Mouse (Mus musculus): ENCODE data around the gene Hint2.

The Hint2 gene

DNA sequence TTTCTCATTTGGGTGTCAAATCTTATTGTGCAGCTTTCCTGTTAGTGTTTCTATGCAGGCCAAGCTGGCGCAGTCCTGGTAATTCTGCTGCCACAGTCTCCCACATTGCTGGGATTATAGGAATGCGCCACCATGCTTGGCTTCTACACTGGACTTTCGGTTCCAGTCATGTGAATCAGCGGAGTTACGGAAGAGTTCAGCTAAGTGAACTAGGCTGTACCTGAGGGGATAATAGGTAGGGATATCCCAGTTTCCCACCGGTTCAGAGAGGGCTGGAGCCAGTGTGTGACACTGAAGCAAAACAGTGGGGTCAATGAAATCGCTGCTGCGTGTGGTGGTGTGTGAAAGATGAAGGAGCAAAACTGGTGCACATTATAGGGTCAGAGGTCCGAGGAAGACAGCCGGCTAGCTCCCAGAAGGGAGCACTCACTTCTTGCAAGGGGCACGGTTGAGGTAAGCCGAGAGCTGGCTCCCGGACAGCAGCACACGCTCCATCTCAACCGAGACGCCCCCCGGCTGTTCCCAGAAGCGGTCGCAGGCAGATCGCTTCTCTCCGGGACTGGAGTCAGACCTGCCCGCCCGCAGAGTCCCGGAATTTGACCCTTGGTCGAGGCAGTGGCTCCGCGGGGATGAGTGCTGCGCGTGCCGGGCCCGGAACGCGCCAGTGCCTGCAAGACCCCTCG is 469 bp downstream of the Hint2 start:
- DNase-seq (ENCODE audit: low spot score), result no peak

DNA sequence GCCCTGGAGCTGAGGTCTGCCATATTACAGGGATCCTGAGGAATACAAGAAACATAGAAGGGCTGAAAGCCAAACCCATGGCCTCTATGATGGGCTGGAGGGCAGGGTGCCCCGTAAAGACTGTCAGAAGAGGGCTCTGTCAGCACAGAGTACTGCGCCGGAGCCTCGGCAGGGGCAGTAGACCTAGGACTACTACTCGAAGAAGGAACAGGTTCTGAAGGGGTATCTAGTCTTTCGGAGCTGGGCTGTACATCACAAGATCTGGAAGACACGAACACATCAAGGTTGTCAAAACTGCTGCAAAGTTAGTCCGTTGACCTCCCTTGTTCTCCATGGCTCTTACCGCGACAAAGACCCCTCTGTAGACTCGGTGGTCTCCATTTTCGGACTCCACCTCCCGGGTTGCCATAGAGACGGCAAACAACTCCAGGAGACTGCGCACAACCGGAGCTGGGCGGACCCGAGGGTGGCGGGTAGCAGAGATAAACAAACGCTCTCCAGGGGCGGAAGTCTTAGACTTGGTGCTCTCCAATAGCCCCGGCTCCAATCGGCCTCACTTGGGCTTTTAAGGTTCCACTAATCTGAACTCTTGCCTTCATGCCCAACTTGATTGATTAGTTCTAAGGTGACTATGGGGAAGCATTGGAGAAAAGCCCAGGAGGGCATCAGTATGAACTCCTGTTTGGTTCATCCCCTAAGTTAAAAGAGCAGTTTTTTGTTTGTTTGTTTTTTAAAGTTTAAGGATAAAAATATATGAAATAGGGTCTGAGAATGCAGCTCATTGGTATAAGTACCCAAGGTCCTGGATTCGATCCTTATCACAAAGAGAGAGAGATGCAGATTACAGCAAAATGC is 2.9 kb downstream of the Hint2 start, which contains the start of gene Spag8:
Gene Spag8 (minus strand): TSS at position 434 of the 855 bp plus-strand sequence.
- DNase-seq (ENCODE audit: low spot score), result no peak

DNA sequence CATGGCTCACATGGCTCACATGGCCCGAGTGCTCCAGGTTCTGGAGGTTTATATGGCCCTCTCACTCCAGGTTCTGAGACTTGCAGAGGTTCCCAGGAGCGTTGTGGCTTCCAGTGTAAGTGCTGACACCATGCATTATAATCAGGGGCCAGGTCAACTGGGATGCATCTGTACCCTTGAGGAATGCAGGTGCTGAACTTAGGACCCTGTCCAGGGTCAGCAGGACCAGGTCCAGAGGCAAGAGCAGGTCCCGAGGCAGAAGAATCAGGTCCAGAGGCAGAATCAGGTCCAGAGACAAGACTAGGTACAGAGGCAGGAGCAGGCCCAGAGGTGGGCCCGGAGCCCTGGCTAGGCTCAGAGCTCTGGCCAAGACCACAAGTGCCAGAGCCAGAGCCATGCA is 3.5 kb downstream of the Hint2 start:
- no peak for DNase-seq (ENCODE audit: low spot score)

DNA sequence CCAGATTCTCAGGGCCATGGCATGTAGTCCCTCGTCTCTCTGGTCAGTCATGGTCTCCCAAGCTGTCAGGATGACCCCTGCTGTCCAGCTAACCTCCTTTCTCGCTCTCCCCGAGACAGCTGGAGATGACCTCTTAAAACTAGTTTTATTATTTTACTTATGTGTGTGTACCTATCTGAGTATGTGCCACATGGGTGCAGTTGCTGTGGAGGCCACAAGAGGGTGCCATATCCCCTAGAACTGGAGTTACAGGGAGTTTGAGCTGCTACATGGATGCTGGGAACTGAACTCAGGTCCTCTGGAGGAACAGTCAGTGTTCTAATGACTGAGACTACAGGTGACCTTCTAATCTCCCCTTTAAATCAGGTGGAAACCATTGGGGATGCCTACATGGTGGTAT is 6.5 kb downstream of the Hint2 start:
- DNase-seq (ENCODE audit: low spot score), result no peak

DNA sequence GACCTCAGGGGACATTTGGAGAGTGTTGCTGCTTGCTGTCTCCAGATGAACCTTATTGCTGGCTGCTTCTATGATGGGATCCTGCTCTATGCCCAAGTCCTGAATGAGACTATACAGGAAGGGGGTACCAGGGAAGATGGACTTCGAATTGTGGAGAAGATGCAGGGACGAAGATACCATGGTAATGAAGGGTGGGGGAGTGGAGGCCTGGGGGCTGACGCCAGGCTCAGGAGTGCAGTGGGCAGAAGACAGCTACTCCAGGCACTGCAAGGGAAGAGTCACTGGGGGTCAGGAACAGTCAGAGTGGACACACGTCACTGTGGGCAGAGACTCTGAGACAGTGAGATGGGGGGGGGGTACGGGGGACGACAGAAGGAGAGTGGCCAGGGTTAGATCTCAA is 15.8 kb downstream of the Hint2 start:
- DNase-seq (ENCODE audit: low spot score), result peak; percentile 30

DNA sequence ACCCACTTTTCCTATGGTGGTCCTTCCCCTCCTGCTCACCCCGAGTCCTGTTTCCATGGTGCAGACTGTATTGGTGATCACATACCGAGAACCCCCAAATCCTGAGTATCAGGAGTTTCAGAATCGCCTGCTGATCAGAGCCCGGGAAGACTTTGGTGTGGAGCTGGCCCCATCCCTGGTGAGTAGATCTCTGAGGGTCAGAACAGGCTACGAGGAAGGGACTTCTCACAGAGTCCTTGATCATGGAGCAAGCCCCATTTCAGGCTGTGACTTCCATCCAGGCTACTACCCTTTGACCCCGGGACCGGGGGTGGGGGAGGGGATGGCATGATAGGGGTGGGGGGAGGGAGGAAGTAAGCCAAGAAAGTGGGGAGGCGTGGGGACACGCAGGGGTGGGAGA is 16.2 kb downstream of the Hint2 start:
- peak; percentile 39 for DNase-seq (ENCODE audit: low spot score)

DNA sequence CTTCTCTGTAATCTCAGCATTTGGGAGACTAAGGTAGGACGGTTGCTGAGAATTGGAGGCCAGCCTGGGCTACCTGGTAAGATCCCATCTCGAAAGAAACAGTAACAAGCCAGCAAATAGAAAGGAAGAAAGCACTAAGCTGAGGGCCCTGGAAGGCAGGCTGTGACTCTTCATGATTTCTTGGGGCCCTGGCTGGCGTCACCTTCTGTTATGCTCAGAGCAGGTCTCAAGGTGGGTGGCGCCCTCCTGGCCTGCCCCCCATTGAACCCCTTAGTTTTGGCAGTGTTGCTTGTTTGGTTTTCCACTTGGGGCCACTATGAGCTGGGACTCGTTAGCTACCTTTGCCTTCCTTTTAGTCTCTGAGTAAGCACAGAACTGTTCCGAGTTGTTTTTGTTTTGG is 19.5 kb downstream of the Hint2 start:
- peak; percentile 33 for DNase-seq (ENCODE audit: low spot score)

DNA sequence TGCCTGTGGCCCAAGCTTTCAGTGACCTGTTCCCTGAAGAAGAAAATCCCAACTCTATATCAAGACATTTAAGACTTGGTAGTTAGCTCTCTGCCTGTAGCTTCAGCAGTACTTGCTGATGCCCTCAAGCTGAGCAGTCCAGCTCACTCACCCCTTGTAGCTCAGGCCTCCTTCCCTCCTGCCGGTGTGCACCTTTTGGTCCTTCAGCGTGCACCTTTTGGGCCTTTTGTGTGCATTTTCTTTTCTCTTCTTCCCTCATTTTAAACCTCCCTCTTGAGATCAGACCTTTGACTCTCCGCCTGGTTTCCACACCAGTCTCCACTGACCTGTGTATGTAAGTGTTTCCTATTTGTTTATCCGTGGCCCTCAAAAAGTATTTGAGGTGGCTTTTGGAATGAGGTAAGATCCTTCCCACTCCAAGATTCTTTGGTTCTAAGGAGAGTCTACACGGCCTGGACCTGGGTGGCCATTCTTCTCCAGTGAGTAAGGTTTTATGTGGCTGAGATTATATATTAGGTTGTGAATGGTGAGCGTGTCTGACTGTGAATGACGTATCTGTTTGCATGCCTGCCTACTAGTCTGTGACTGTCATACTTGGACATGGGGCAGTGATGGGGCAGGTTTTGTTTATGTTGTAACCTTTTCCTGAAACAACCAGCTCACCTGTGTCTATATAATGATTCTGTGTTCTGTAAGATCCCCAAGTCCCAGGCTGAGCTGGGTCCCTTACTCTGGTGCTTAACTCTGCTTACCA is 21.5 kb downstream of the Hint2 start:
- DNase-seq (ENCODE audit: low spot score), result peak; percentile 30

DNA sequence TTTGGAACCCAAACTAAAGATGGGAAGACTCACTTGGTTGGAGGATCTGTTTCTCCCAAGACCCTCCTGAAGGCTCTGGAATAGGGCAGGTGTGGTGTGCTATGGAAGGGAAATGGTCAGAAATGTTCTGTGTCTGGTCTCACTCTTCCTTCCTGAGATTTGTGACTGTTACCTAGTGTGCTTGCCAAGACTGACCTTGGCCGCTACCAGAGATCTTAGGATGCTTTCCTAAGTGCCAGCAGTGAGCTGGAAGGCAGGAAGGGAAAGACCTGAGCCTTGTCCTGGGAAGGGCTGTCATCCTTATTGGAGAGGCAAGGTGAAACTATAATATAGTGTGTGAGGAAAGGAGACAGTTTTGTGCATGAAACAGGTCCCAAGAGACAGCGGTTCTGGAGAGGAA is 22.5 kb downstream of the Hint2 start:
- peak; percentile 31 for DNase-seq (ENCODE audit: low spot score)

DNA sequence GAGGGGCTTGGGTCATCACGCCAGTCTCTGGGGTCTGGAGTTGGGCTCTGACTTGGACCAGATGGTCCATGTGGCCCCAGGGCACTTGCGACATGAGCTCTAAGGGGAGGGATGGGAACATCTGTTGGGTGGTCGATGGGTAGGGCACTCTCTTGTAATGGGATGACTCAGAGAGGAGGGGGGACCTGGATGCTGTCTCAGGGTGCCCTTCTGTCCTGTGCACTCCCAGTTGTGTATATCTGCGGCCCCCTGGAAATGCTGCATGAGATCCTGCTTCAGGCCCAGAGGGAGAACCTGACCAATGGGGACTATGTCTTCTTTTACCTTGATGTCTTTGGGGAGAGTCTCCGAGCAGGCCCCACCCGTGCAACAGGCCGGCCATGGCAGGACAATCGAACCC is 23.0 kb downstream of the Hint2 start:
- peak; percentile 43 for DNase-seq (ENCODE audit: low spot score)

DNA sequence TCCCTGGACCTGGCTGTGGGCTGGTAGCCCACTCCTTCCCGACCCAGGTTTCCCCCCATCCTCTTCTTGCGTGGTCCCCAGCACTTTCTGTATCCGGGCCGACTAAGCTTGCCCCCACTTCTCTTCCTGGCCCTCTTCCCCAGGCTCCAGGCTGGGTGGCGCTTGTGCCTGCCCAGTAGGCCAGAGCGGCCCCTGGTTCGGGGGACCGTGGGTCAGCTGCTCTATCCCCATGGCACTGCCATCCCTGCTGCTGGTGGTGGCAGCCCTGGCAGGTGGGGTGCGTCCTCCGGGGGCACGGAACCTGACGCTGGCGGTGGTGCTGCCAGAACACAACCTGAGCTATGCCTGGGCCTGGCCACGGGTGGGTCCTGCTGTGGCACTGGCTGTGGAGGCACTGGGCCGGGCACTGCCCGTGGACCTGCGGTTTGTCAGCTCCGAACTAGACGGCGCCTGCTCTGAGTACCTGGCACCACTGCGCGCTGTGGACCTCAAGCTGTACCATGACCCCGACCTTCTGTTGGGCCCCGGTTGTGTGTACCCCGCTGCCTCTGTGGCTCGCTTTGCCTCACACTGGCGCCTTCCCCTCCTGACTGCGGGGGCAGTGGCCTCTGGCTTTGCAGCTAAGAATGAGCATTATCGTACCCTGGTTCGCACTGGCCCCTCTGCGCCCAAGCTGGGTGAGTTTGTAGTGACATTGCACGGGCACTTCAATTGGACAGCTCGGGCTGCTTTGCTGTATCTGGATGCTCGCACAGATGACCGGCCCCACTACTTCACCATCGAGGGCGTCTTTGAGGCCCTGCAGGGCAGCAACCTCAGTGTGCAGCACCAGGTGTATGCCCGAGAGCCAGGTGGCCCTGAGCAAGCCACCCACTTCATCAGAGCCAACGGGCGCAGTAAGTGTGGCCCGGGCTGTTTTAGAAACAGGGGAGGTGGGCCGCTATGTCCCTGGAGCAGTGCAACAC is 24.0 kb downstream of the Hint2 start:
- DNase-seq (ENCODE audit: low spot score), result peak; percentile 50

DNA sequence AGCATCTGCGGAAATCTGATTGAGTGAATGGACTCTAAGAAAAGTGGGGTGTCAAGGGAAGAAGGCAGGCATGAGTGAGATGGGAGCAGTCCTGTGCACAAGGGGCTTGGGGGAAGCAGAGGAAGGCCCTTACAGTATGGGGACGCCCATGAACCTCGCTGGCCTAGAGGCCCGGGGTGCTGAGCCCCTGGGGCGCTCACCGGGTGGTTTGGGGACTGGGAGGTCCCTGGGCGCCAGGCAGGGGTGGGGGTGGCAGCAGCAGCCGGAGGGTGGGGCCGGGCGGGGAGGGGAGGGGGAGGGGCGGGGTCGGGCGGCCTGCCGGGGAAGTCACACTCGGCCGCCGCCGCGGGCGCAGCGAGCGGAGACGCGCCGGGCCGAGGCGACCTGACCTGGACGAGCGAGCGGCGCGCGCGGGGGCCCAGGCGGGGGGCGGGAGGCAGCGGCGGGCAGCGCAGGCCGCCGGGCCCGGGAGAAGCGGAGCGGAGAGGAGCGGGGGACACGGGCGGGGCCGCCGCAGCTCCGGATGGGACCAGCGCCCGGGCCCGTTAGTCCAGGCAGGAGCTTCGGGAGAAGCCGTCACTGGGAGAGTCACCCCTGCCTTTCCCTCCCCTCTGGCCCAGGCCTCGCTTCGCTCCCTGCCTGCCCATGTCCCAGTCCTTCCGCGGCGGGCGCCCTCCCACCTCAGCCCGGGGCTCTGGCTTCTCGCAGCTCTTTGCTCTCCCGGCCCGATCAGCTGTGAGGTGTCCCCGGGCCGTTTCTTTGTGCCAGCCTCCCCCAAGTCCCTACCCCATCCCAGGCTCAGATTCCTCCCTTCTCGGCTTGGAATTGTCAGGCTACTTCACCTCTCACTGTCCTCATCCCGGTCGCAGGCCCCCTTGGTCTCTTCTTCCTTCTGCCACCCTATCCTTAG is 25.0 kb downstream of the Hint2 start, which contains the start of gene Npr2:
Gene Npr2 (plus strand): TSS at position 890 of the 910 bp plus-strand sequence.
- DNase-seq (ENCODE audit: low spot score), result peak; percentile 71

DNA sequence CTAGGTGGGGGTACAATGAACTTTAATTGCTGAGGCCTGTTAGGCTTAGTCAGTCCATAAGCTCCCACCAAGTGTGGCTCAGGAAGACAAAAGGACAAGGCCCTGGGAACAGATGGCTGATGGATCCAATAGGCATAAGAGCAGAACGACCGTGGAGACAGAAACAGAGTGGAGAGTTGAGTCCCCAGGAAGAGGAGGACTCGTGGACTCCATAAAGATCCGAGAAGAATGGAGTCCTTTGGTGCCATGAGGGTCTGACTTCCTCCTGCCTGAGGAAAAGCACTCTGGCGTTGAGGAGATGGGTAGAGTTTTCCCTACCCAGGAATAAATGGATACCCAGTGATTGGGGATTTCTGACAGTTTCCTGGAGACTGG is 25.6 kb downstream of the Hint2 start:
- peak; percentile 35 for DNase-seq (ENCODE audit: low spot score)

DNA sequence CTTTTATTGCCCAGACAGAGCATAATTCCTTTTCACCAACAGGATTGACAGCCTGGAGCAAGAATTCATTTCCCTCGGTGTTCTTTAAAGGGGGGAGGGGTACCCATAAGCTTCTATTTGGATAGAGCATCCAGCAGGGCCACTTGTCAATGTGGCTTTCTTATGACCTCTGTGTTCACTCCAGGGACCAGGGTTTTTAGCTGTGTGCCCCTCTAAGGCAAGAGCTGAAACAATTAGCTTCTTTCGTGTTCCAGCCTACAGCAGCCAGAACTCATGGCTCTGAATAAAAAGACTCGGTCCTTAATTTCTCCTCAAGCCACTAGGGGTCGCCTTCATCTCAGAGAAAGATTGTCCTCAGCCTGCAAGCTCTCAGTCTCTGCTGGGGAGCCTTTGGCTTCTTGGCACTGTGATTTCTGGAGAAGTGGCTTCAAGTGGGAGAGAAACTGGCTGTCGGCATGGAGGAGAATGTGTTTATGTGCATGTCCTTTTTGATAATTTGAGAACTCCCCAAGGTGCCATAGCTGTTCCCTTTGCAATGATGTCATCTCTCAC is 26.2 kb downstream of the Hint2 start:
- peak; percentile 75 for DNase-seq (ENCODE audit: low spot score)

DNA sequence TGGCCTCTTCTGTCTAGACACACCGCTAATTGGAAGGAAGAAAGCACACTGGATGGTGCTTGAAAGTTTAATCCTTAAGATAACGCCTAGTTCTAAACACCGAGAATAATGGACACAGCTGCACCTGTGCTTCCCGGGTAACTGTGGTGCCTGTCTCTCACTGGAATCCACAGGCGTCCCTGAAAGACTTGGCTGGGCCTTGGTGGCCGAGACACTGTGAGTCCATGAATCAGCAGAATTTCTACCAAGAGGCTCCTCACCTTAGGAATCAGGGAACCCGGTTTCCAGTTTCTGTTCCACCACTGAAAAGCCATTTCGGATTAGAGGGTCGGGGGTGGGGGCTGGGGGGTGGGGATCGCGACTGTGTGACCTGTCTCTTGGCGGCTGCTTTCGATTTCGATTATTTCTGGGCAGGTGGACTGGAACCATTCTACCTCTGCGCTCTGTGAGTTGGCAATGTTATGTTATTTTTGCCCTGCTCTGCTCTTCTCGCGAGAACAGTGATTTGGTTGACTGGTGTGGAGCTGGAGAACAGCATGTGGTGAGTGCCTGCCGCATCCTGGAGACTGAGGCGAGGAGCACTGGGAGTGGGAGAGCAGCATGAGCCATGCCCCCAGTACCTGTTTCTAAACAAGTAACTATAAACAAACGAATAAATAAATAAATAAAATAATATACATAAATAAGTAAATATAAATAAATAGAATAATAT is 27.0 kb downstream of the Hint2 start:
- DNase-seq (ENCODE audit: low spot score), result peak; percentile 33

DNA sequence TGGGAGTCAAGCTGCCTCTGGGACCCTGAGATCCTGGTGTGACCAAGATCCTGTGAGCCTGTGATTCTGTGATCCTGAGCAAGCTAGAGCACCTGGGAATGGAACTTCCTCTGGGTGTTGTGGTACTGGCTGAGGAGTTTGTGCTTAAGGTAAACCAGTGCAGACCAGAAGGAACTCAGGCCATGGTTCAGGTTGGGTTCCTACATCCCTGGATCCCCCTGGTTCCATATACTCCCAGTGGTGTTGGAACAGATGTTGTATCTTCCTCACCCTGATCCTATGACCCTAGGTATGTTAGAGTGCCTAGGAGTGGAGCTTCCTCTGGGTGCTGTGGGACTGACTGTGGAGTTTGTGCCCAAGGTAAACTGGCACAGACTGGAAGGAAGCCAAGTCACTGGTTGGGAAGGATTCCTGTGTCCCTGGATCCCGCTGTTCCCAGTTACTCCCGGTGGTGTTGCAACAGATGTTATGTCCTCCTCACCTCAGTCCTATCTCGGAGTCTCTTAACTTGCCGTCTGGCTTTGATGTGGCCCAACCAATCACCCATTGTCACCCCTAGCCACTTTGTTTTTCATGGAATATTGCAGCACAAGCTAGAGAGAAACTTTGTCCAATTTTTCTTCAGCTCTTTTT is 36.0 kb downstream of the Hint2 start:
- peak; percentile 36 for DNase-seq (ENCODE audit: low spot score)

DNA sequence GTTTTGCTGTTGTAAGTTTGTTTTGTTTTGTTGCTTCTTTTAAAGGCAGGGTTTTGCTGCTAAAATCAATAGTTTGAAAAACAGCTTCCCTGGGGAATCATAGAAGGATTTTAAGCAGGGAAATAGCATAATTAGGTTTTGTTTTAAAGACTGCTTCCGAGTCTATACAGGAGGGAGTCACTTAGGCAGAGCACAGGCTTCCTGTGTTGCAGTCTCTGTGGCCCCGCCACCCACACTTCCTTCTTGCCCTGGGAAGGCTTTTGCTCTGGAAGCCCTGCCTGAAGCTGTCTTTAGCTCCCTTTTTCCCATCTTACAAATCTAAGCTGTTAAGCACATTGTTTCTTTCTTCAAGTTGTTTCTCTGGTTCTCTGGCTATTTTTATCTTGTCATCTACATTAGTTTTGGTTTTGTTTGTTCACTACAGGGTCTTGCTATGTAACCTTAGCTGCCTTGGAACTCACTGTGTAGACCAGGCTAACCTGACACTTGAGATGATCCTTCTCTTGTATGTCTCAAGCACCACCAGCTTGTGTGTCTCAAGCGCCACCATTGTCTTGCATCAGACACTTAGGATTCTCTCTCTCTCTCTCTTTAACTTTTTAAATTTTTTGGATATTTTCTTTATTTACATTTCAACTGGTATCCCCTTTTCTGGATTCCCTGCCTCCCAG is 43.1 kb downstream of the Hint2 start:
- no peak for DNase-seq (ENCODE audit: low spot score)

DNA sequence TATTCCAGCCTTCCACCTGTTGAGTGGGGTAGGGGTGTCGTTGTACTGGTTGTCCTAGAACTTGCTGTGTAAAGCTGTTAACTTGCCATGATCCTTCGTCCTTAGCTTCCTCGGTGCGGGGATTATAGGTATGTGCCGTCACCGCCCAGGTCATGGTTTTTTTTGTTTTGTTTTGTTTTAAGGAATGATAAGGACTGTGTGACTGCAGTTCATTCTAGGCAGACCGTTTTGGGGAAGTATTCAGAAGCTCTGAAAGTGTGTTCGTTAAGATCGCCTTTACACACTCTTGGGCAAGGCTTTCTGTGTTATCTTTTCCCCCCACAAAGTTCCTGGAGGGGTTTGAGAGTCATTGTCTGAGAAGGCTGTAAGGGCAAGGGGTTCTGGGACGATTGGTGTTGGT is 43.7 kb downstream of the Hint2 start:
- no peak for DNase-seq (ENCODE audit: low spot score)

All from testis, postnatal 10 days (tissue).